Mouse (Mus musculus) heart, embryonic 12.5 days (tissue): ENCODE measurements around the gene Lyl1. TPM values are rescaled to one million over a fixed set of nuclear protein-coding genes. Genes with fewer than 3 reads are reported as not detected.

ENCODE experiments used
- ATAC-seq: fragments of 200-750 bp; cut with Nextera tagmentation; 2 replicates; pipeline ENCODE4 v1.8.0; 2017; ENCODE audit warnings: moderate TSS enrichment, moderate library complexity; ENCODE audit not compliant: insufficient number of reproducible peaks, low FRiP score
- H3K27ac ChIP-seq: fragments of 300-500 bp; sonication (generic); 2 replicates; pipeline ENCODE4 v1.5.1; 2016; ENCODE audit warnings: mild to moderate bottlenecking, moderate library complexity; ENCODE audit not compliant: poor library complexity, severe bottlenecking
- H3K27me3 ChIP-seq: fragments of 300-500 bp; sonication (generic); replicated peaks from 2 replicates; pipeline ENCODE4 v1.6.1; 2016; ENCODE audit warnings: mild to moderate bottlenecking, moderate library complexity
- H3K36me3 ChIP-seq: fragments of 300-500 bp; sonication (generic); 2 replicates; pipeline ENCODE4 v1.6.1; 2016; ENCODE audit warnings: mild to moderate bottlenecking, moderate library complexity
- H3K4me1 ChIP-seq: fragments of 300-500 bp; sonication (generic); replicated peaks from 2 replicates; pipeline ENCODE4 v1.6.1; 2016; ENCODE audit warnings: mild to moderate bottlenecking
- H3K4me2 ChIP-seq: fragments of 300-500 bp; sonication (generic); 2 replicates; pipeline ENCODE4 v1.6.1; 2016; ENCODE audit warnings: mild to moderate bottlenecking, moderate library complexity
- H3K4me3 ChIP-seq: fragments of 300-500 bp; sonication (generic); 2 replicates; pipeline ENCODE4 v1.5.1; 2016; ENCODE audit warnings: mild to moderate bottlenecking
- H3K9ac ChIP-seq: fragments of 300-500 bp; sonication (generic); 2 replicates; pipeline ENCODE4 v1.6.1; 2016; ENCODE audit warnings: mild to moderate bottlenecking, moderate library complexity
- H3K9me3 ChIP-seq: fragments of 300-500 bp; sonication (generic); replicated peaks from 2 replicates; pipeline ENCODE4 v1.6.1; 2016; ENCODE audit warnings: mild to moderate bottlenecking, moderate library complexity
- WGBS: fragments of 180-500 bp; shearing (Covaris S2); methylation state at CpG from one replicate; pipeline ENCODE4 v1.1.7; 2016; 5-methylcytosine and 5-hydroxymethylcytosine counted together
- polyA plus RNA-seq: library from polyadenylated mRNA; unstranded; fragments of >200 nt; fragmentation: Nextera tagmentation; extraction: Ambion mirVana; gene quantifications from 2 replicates; pipeline ENCODE4 v1.2.1, GENCODE M21; 2016

Lyl1 gene
- polyA plus RNA-seq, 1 experiment from 2014 or later: 19.7 TPM

- 86% methylated on average over 6 of the region's 6 CpGs for WGBS
Measured at GRCm38 (mm10) chr8:84695140-84695539, 6.1 kb upstream of the Lyl1 start.

DNA sequence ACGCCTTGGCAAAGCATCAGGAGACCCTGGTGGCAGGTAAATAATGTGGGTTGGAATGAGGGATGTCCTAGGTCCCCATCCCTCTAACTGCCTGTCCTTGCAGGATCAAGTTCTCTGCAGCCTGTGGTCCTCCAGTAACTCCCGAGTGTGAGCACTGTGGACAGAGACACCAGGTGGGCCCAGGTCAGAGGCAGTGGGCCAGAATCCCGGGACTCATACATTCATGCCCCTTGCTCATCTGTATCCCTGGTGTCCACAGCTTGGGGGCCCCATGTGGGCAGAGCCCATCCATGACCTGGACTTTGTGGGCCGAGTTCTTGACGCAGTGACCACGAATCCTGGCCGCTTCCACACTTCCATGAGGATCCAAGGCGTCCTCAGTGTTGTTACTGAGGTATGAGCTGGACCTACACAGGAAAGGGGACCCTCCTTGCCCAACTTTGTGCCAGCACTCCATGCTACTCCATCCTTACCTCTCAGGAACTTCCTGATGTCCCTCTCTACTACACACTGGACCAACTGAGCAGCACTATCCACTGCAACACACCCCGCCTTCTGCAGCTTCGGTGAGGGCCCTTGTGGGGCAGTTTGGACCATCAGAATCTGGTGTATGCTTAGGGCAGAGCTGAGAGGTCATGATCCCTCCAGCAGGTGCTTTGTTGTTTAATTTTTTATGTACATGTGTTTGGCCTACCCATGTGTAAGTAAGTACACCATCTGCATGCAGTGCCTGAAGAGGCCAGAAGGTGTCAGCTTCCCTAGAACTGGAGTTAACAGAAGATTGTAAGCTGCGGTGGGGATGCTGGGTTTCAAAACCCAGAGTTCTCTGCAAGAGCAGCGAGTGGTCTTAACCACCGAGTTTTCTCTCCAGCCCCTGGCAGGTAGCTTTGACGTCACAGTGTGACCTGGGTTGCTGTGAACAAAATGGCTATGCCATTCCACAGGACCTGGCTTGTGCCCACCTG, 3.8 kb upstream of the Lyl1 start:
- ATAC-seq: no peak
- peaks cover 68% of the 10 kb centered on the region for H3K36me3 ChIP-seq
- H3K27ac ChIP-seq: no peak overlapping the region

More at GRCm38 (mm10) chr8:84695140-84695539, 6.1 kb upstream of the Lyl1 start:
- H3K4me3 ChIP-seq: no peak overlapping the region
- H3K9me3 ChIP-seq: no peaks in the 10 kb centered on the region
- no peak for ATAC-seq
- H3K4me1 ChIP-seq: peaks cover 19% of the 10 kb centered on the region
- no peaks in the 10 kb centered on the region for H3K27me3 ChIP-seq
- H3K27ac ChIP-seq: no peak overlapping the region
- no peak overlapping the region for H3K9ac ChIP-seq
- H3K36me3 ChIP-seq: peaks cover 85% of the 10 kb centered on the region
- no peak overlapping the region for H3K4me2 ChIP-seq

GRCm38 (mm10) chr8:84698288-84698687, 3.0 kb upstream of the Lyl1 start:
- no peak for ATAC-seq
- no peak overlapping the region for H3K4me2 ChIP-seq
- H3K27me3 ChIP-seq: peaks cover 13% of the 10 kb centered on the region
- 91% methylated on average over 5 of the region's 5 CpGs for WGBS
- H3K36me3 ChIP-seq: peaks cover 59% of the 10 kb centered on the region
- H3K4me3 ChIP-seq: no peak overlapping the region
- H3K9me3 ChIP-seq: no peaks in the 10 kb centered on the region
- peaks cover 42% of the 10 kb centered on the region for H3K4me1 ChIP-seq
- no peak overlapping the region for H3K27ac ChIP-seq
- 0 out of 2 replicates have a peak overlapping the region, but pooled peaks have one; percentile 20 for H3K9ac ChIP-seq

More for the DNA sequence above, 3.8 kb upstream of the Lyl1 start:
- no peaks in the 10 kb centered on the region for H3K9me3 ChIP-seq
- no peak overlapping the region for H3K4me3 ChIP-seq
- peaks cover 5% of the 10 kb centered on the region for H3K27me3 ChIP-seq
- H3K4me2 ChIP-seq: no peak overlapping the region
- H3K4me1 ChIP-seq: peaks cover 34% of the 10 kb centered on the region
- 87% methylated on average over 14 of the region's 14 CpGs for WGBS
- H3K9ac ChIP-seq: 0 out of 2 replicates have a peak overlapping the region, but pooled peaks have one; percentile 20

DNA sequence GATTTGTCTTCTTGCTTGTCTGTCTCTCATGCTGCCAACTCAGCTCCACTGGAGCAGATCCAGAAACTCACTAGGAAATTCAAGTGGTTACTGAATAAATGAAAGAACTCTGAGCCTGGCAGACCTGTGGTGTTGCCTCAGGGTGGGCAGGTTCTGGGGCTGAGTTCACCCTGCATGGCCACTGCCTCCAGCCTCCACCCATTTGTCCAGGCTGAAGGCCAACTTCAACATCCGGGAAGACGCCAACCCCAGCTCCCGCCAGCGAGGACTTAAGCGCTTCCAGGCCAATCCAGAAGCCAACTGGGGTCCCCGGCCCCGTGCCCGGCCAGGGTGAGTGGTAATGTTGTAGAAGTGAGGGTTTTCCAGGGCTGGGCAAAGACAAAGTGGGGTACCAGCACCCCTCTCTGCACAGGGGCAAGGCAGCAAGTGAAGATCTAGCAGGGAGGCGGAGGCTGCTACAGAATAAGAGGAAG, 2.3 kb upstream of the Lyl1 start:
- H3K27ac ChIP-seq: peak overlapping the region; percentile 91
- peak overlapping the region; percentile 9; the same call in 1 of the 2 replicates for H3K4me2 ChIP-seq
- no peak for ATAC-seq
- 76% methylated on average over 9 of the region's 9 CpGs for WGBS
- no peak overlapping the region for H3K9ac ChIP-seq
- H3K36me3 ChIP-seq: peaks cover 53% of the 10 kb centered on the region
- no peaks in the 10 kb centered on the region for H3K9me3 ChIP-seq
- peaks cover 20% of the 10 kb centered on the region for H3K27me3 ChIP-seq
- H3K4me1 ChIP-seq: peaks cover 47% of the 10 kb centered on the region
- H3K4me3 ChIP-seq: no peak overlapping the region

DNA sequence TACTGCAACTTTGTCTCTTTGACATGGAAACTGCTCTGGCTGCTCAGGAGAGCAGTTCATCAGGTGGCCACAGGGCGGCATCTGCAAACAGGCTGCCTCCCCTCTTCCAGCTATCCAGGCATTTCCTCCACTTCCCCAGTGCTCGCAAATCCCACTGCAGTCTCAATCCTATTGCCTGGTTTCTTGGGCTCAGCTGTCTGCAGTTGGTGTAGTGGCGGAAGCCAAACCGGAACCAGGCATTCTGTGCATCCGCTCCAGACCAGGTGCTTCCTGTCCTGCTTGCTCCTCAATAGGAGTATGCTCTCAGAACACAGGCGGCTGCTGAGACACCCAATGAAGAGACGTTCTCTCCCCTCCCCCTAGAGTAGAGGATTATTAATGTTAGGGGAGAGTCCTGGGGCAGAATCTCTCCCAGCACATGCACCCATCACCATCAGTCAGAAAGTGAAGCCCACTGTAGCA, 1.4 kb upstream of the Lyl1 start:
- ATAC-seq: 0 out of 2 replicates have a peak, but pooled peaks have one; percentile 3
- 42% methylated on average over 7 of the region's 7 CpGs for WGBS
- Histone ChIP-seq H3K4me2 (0 out of 2 replicates have a peak overlapping the region, but pooled peaks have one; percentile 3), H3K36me3 (peaks cover 45% of the 10 kb centered on the region), H3K9me3 (no peaks in the 10 kb centered on the region), H3K27ac (peak overlapping the region; percentile 91), H3K4me3 (no peak overlapping the region), H3K9ac (no peak overlapping the region), H3K4me1 (peaks cover 57% of the 10 kb centered on the region), H3K27me3 (peaks cover 28% of the 10 kb centered on the region)

DNA sequence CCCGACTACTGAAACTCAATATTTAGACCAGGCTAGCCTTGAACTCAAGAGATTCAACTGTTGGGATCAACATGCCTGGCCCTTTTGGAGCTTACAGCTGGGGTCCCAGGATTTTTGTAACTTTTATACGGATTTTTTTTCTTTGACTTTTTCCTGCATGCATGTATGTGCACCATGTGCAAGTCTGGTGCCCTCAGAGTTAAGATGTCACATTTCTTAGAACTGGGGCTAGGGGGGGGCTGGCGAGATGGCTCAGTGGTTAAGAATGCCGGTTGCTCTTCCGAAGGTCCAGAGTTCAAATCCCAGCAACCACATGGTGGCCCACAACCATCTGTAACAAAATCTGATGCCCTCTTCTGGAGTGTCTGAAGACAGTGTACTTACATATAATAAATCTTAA, 731 bp upstream of the Lyl1 start:
- ATAC-seq: no peak
- Histone ChIP-seq H3K9ac (no peak overlapping the region), H3K9me3 (no peaks in the 10 kb centered on the region), H3K36me3 (peaks cover 39% of the 10 kb centered on the region), H3K27me3 (peaks cover 31% of the 10 kb centered on the region), H3K4me3 (no peak overlapping the region), H3K27ac (peak overlapping the region; percentile 91), H3K4me1 (peaks cover 63% of the 10 kb centered on the region), H3K4me2 (0 out of 2 replicates have a peak overlapping the region, but pooled peaks have one; percentile 3)
- WGBS: 77% methylated on average over 5 of the region's 5 CpGs

- peaks cover 76% of the 10 kb centered on the region for H3K4me1 ChIP-seq
- H3K9ac ChIP-seq: peak overlapping the region; percentile 79
- H3K9me3 ChIP-seq: no peaks in the 10 kb centered on the region
- H3K4me2 ChIP-seq: peak overlapping the region; percentile 66
- H3K4me3 ChIP-seq: peak overlapping the region; percentile 54
- WGBS: 54% methylated on average over 9 of the region's 9 CpGs
- peaks cover 42% of the 10 kb centered on the region for H3K27me3 ChIP-seq
- peak overlapping the region; percentile 91 for H3K27ac ChIP-seq
- H3K36me3 ChIP-seq: peaks cover 20% of the 10 kb centered on the region
- no peak for ATAC-seq
Measured at GRCm38 (mm10) chr8:84702561-84702960, 1.3 kb downstream of the Lyl1 start.

DNA sequence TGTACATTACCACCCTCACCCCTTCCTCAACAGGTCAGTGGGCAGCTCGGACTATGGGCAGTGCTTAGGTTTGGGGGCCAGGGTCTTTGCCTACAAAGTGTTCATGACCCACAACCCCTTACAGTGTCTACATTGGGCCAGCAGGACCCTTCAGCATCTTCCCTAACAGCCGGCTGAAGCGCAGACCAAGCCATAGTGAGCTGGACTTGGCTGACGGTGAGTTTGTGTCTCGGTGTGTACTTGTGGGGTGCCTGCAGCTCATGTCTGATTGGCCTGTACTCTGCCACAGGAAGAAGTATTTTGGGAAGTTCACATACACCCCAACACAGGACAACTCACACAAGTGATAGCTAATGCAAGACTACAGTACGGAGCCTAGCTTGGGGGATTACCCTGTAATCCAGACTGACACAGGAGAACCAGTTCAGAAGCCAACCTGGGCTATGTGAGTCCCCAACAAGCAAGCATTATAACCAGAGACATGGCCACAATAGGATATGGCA, 1.8 kb downstream of the Lyl1 start:
- Histone ChIP-seq H3K36me3 (peaks cover 16% of the 10 kb centered on the region), H3K27ac (peak overlapping the region; percentile 91), H3K4me1 (peaks cover 80% of the 10 kb centered on the region), H3K4me2 (peak overlapping the region; percentile 66), H3K9ac (peak overlapping the region; percentile 79), H3K9me3 (no peaks in the 10 kb centered on the region), H3K27me3 (peaks cover 46% of the 10 kb centered on the region), H3K4me3 (peak overlapping the region; percentile 54)
- WGBS: 76% methylated on average over 6 of the region's 6 CpGs
- no peak for ATAC-seq

GRCm38 (mm10) chr8:84703466-84704249, 2.4 kb downstream of the Lyl1 start:
- 10% methylated on average over 38 of the region's 38 CpGs for WGBS
- peak overlapping the region; percentile 54 for H3K4me3 ChIP-seq
- no peaks in the 10 kb centered on the region for H3K9me3 ChIP-seq
- peaks cover 9% of the 10 kb centered on the region for H3K36me3 ChIP-seq
- peaks cover 79% of the 10 kb centered on the region for H3K4me1 ChIP-seq
- peak overlapping the region; percentile 66 for H3K4me2 ChIP-seq
- ATAC-seq: no peak
- H3K9ac ChIP-seq: peak overlapping the region; percentile 79
- peak overlapping the region; percentile 91 for H3K27ac ChIP-seq
- peaks cover 51% of the 10 kb centered on the region for H3K27me3 ChIP-seq

GRCm38 (mm10) chr8:84704356-84704755, 3.1 kb downstream of the Lyl1 start:
- H3K27me3 ChIP-seq: peaks cover 55% of the 10 kb centered on the region
- peak; percentile 43 for ATAC-seq
- peak overlapping the region; percentile 54 for H3K4me3 ChIP-seq
- H3K27ac ChIP-seq: peak overlapping the region; percentile 91
- H3K36me3 ChIP-seq: peaks cover 2% of the 10 kb centered on the region
- peak overlapping the region; percentile 79 for H3K9ac ChIP-seq
- H3K4me1 ChIP-seq: peaks cover 81% of the 10 kb centered on the region
- no peaks in the 10 kb centered on the region for H3K9me3 ChIP-seq
- WGBS: 2% methylated on average over 16 of the region's 16 CpGs
- H3K4me2 ChIP-seq: peak overlapping the region; percentile 66
